Mouse (Mus musculus) layer of hippocampus, adult 8-10 months (tissue): ENCODE results near the gene Pmfbp1. TPM values are rescaled to one million over a fixed set of nuclear protein-coding genes. Genes with fewer than 3 reads are reported as not detected.

Experiments used
- DNase-seq, 2 experiments: peaks; one replicate each; pipeline ENCODE4 v3.0.0; 2022; ENCODE audit warnings: low spot score in 2 of 2
- total RNA-seq, 4 experiments: library from RNA; stranded (reverse); gene quantifications; 2 replicates each; pipeline ENCODE4 v1.2.4; 2022

The Pmfbp1 gene
- total RNA-seq, 4 experiments from 2014 or later = 0.20 to 0.45 TPM; not detected in 2

DNA sequence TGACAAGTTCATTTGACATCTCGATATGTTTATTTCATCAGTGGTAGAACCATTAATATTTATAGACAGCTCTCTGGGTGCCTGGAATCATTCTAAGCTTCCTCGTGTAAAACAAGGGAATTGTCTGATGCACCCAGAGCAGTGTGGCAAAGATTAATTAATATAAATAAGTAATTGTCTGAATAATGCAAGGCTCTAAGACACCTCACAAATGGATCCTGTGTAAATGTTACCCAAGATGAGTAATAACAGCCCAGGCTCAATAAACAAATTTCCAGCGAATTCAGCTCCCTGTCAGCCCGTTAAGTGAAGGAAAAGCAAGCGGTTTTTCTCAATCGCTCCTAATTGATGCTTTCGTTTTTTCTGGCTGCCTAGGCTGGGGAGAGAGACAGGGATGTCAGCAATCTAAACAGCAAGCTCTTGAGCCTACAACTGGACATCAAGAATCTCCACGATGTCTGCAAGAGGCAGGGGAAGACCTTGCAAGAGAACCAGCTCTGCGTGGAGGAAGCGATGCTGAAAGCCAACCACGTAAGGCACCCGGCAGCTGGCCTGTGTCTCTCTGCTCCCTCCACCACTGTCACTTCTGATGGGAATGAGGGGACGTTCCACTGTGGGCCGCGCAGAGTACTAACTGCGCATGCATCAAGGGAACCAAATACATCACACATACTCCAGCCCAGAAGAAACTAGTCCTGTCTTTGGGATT lies 5.3 kb downstream of the Pmfbp1 start:
- DNase-seq = no peak

DNA sequence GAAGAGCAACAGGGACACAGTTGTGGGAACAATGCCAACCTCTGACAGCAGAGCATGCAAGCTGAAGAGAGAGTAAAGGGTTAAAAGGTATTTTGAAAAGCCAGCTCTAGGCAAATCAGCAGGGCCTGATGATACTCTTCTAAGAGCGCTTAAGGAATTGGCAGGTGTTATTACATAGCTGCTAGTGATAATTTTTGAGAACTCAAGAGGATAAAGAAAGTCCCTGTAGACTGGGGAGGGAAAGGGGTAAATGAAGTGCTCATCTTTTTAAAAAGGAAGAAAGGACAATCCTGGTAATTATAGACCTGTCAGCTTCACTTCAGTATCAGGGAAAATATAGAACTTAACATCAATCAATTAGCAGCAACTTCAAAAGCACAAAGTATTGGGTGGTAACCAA lies 9.7 kb downstream of the Pmfbp1 start:
- DNase-seq = no peak

DNA sequence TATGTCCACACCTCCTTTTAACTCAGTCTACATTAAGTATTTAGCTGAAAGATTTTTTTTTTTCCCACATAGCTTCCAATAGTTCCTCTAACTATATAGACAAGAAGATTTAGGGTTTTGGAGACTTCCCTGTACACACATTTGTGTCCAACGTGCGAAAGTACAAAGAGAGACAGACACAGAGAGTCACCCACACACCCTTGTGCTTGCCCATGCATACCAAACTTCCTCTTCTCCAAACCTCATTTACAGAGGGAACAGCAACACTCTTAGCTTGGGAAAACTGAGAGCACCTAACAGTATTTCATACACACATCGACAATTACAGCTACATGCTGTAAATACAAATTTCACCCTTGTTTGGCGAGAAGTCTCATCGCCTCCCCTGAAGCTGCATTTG lies 11.7 kb downstream of the Pmfbp1 start:
- no peak for DNase-seq

DNA sequence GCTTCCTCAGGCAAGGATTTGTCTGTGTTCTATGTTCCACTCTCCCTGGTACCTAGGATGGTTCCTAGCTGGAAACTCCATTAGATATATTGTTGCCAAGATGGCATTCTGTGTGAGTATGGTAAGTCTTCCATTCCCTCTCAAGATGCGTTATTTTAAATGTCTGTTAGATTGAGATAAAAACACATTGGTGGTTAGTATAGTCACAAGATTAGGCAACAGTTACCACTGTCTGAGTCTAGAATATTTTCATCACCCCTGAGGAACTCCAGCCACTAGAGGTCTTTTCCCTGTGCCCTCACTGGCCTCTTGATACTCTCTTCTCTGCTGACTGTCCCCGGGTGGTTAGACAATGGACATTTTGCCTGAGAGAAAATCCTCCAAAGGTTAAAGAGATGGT lies 30.2 kb downstream of the Pmfbp1 start:
- DNase-seq = no peak

DNA sequence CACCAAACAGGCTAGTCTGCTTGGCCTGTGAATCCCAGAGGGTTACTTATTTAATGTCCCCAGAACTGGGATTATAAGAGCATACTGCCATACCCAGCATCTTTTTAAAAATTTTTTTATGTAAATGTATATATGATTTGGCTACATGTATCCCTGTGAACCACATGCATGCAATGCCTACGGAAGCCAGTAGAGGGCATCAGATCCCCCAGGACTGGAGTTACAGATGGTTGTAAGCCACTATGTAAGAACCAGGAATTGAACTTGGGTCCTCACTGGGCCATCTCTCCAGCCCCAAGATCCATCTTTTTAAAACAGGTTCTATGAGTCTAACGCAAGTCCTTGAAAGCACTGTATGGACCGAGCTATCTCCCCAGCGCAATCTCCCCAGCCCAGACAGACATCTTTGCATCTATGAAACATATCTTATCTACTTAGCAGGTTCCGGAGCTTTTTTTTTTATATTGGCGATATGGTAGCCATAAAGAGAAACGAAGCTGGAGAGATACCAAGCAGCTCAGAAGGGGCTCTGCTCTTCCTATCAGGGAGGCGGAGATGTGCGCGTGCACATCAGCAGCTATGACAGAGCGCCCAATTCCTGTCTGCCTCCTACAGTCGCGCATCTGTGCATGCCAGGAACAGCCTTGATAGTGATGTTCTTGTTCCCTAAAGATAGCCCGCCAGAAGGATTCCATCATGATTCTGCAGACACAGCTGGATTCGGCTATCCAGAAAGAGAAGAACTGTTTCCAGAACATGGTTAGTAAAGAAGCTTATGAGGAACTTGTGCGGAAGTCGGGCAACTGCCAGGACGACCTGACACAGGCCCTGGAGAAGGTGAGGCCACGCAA lies 41.5 kb downstream of the Pmfbp1 start:
- DNase-seq = peak in 1 of 2 experiments; percentile 19

DNA sequence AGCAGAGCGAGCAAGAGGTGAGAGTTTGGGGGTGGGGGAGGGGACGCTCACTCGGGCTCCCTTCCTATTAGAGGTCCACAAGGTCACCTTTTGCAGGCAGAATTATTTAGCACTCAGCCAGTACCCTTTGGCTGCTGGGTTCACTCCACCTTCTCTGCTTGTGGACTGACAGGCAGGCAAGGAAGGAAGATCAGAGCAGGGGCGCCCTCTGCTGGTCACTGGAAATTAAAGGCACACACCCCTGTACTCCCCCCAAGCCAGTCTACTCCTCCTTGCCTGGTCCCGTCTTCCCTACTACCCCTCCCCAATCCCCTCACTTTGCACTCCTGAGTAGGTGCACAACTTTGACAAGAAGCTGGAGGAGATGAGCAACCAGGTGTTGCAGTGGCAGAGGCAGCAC lies 42.9 kb downstream of the Pmfbp1 start:
- DNase-seq = peak; percentile 58 to 85

DNA sequence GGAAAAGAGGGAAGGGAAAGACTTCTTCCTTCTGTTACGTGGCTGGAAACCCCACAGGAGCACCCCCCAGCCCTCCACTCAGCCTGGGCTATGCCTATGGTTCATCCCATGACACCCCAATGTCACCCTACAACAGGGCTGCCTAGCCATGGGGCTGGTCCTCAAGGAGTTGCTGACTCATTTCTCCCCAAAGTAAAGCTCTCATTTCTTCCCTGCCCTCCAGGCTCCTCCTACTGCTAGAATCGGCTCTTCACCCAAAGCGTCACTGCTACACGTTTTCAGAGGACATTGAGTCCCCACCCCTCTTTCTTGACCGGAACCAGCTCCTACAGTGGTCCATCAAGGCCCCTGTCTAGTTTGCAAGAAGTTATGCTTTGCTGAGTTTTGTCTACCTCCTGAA lies 48.3 kb downstream of the Pmfbp1 start:
- DNase-seq = no peak

DNA sequence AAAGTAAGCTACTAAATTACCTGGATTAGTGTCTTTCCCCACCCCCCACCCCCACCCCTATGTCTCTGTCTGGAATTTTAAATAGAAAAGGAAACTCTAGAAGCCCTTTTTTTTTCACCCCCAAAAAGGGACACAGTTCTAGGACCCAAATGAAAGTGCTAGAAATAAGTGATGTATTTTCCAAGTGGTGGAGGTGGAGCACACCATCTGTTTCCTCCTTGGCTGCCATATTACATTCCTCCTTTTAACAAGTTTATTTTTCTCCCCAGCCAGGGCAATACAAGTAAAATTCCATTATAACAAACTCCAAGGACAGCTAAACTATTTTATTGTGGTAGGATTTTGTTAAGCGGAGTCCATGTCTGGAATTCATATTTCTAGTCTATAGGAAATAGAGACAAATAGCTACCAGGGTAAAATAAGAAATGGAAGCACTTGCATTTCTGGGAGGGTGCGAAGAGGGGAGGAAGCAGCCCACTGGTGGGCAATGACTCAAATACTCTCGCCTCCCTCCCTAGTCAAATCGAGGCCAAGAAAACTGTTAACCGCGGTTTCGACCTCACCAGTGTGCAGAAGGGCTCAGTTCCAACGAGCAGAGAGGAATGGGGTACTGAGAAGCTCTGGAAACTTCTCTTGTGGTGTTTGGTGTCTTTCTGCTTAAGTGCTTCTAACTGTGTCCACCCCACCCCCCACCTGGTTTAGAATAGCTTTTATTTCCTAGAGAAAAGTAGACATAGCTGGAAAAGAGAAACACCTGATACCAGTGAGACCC lies 49.1 kb downstream of the Pmfbp1 start:
- no peak for DNase-seq

DNA sequence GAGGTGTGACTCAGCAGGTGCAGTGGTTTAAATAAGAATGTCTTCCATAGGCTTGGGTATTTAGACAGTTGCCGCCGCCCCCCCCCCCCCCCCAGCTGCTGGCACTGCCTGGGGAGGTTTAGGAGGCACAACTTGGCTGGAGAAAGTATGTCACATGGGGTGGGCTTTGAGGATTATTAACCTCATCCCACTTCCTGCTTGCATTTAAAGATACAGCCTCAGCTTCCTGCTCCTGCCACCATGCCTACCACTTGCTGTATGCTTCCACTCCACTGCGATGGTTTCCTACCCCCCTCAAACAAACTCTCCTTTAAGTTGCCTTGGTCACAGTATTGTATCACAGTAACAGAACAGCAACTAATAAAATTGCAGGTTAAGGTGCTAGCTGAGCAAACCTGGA lies 50.2 kb downstream of the Pmfbp1 start:
- DNase-seq = no peak

DNA sequence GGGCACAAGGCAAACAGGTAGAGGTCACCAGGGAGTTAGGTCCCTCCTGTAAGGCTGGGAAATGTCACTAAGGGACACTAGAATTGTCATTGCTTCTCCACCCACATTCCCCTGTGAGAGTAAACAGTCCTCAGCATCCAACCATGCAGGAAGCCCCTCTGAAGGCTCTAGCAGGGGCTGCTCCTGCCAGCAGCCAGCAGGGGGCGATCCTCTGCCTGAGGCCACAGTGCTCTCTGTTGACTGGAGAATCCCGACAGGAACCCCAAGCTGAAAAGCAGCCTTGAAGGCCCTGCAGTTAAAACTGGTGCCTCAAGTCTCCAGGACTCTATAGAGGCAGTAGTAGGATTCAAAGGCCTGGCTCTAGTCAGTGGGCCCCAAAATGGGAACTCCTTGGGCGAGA lies 57.8 kb downstream of the Pmfbp1 start:
- no peak for DNase-seq

DNA sequence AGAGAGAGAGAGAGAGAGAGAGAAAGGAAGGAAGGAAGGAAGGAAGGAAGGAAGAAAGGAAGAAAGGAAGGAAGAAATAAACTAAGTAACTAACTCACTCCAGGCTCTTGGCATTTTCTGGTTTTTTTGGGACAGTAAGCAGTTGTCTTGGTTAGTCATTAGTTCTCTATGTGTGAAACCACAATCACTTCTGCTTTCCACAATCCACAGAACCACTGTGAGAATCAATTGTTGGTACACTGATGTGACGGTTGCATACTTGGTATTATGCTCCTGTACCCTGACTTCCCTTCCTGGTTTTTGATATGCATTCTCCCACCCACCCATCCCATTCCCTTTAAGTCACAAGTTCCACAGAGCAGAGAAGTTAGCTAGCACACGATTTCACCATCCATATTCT lies 70.1 kb downstream of the Pmfbp1 start:
- no peak for DNase-seq

DNA sequence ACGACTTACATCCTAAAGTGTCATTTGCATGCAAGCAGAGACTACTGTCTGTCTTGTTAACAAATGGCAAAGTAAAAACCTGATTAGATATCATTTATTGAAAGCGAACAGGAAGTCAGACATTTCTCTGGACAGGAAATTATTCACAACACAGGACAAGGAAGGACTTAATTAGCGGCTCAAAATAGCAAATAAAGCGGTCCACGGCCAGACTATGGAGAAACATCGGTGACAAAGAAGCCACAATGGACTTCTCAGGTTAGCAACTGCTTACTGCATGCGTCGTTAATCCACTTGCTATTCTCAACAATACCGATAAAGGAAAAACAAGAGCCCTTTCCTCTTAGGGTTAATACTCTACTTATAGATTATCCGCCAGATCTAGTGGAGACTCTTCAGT lies 70.9 kb downstream of the Pmfbp1 start:
- DNase-seq = no peak

DNA sequence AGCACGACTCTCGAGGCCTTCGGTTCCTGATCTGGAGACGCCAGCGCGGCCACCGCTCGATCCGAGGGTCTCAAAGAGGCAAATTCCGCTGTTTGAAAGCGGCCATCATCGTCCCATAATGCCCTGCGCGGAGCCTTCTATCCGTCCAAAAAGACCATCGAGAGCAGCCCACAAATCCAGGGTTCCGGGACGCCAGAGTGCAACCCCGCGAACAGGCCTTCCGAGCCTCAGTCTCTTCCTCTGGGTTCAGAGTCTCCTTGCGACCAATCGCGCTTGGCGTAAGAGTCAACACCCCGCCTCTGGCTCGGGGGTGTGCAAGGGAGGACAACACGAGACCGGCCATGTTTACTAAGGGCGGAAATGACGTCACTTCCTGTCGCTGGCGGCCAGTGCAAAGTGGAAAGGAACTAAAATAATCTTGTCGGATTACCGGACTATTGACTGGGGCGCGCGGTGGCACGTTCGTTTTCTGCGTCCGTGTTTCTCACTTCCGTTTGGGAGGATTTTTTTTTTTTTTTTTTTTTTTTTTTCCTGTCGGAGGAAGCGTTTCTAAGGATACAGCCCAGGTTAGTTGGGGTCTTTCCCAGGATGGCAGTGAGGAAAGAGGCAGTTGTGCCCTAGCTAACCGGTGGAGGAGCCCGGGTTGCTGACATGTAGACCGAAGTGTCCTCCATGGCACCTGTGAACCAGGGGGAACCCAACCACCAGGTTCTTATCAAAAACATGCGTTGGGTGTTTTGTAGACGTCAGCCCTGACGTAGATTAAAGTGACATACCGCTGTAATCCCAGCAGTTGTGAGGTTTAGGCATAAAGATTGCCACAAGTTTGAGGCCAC lies 71.9 kb downstream of the Pmfbp1 start, which contains the start of the genes Dhx38 and Txnl4b:
Gene Dhx38 (minus strand): TSS at position 364 of the 836 bp plus-strand sequence.
Gene Txnl4b (plus strand): TSS at position 395 of the 836 bp plus-strand sequence.
- DNase-seq = peak; percentile 99

DNA sequence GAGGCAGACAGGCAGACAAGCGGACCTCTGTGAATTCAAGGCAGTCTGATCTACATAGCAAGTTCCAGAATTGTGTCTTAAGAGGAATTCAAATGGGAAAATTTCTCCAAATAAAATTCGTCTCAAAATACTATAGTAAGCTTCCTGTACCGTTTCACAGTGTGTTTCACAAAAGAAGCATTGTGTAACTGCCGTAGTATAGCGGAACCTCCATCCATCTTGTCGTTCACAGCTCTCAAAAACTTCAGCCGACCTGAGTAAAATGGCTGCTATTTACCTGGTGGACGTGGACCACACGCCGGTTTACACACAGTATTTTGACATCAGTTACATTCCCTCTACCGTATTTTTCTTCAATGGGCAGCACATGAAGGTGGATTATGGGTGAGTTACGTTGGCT lies 77.3 kb downstream of the Pmfbp1 start:
- no peak for DNase-seq

DNA sequence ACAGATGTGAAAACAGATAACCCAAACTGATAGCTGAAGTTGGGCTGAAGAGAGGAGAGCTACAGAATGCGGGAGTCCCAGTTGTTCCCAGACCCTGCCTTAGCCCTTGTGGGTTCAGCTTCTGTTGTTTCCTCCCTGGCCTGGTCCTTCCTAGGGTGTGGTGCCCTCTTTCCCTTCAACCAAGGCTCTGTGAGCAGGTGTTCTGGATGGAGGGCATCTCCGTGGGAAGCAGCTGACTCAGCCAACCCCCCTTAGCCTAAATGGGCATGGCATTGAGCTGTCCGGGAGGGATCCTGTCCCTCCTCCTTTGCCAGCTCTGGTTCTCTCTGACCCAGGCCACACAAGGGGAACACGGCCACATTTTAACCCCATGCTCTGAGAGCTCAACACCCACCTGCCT lies 82.5 kb downstream of the Pmfbp1 start:
- no peak for DNase-seq

DNA sequence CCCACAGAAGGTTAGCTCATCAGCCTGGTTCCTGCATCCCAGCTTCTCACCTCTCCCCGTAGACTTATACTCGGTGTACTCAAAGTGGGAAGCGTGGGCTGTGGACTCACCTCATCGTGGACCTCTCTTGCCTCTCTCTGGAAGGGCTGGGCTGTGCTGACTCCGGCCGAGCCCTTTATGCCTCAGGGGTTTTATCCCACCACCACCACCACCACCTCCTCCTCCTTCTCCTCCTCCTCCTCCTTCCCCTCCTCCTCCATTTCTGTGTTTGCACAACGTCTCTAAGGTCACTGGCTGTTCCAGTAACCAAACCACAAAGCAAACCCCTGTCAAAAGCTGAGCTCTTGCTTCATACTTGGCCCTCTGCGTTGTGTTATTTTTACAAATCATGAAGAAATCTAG lies 85.1 kb downstream of the Pmfbp1 start, which contains the start of gene Hp:
Gene Hp (minus strand): TSS at position 273 of the 402 bp plus-strand sequence.
- no peak for DNase-seq

DNA sequence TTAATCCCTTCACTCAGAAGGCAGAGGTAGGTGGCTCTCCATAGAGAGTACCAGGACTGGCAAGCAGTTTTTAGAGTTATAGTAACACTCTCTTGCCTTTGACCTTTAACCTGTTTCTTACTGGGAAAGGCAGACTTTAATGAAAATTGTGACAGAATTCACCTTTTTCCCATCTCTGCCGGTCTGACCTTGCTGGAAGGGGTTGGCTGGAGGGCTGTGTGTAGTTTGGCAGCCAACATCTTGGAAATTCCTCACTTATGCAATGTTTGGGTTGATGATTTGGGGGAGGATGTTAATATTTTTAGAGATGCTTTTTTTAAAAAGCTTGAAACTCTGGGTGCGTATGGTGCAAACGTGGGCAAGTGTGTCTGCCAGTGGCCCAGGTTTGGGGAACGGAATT lies 90.5 kb downstream of the Pmfbp1 start:
- DNase-seq = no peak

DNA sequence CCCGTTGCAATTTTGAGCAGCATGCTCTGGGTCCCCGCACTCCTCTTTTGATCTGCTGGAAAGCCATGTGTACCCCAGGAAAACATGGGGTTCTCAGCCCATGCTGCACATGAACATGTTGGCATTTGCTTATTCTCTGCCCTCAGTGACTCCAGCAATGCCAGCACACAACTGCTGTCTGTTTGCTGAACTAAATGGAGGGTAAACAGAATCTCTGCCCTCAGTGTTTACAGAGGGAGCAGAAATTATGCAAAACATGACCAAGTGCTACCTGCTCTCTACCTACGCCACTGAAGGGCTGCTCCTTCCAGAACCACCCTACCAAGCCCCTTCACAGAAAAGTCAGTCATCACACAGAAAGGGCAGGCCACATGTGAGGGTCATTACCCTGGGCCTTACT lies 91.0 kb downstream of the Pmfbp1 start:
- DNase-seq = no peak

DNA sequence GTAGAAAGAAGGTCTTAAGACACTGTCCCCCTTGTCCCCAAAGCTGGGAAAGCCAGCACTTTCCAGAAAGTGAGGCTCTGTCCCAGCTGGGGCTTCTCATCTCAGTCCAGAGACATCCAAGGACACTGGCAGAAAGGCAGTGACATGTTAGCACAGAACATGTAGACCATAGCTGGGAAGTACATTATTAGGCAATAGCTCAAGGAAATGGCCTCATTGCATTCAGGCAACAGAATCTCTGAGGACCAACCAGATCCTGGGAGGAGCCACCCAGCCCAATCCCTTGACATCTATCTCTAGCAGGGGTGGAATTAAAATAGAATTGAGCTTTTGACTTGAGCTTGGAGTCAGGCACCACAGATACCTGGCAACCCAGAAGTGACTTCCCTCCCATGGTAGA lies 91.8 kb downstream of the Pmfbp1 start:
- no peak for DNase-seq

DNA sequence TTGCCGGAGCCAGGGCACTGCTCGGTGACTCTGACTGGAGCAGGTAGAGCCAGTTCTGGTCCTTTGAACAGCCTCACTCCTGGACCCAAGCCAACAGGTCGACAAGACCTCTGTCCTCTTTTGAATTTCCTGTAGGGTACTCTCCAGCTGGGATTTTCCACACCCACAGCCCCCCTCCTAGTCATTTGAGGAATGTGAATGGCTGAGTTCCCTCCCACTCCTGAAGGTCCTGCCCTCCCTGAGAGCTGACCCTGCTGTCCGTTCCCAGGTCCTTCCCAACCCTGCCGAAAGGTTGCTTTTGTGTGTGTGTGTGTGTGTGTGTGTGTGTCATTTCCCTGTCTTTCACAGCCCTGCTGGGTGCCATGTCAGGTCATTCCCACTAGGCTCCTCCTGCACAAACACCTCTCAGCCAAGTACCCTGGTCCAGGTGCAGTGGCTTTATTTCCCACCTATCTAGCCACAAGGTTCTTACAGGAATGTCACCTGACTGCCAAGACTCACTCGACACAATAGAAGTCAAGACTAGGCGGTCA lies 93.2 kb downstream of the Pmfbp1 start:
- no peak for DNase-seq

DNA sequence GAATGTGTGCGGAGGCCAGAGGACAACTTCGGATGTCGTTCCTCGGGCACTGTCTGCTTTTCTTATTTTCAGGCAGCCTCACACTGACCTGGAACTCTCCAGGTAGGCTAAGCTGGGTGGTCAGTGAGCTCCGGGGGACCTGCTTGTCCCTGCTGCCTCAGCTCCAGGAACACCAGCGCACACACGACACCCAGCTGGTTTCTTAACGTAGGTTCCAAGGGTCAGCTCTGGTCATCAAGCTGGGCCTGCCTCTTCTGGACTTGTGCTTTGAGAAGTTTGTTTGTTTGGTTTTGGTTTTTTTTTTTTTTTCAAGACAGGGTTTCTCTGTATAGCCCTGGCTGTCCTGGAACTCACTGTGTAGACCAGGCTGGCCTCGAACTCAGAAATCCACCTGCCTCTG lies 97.1 kb downstream of the Pmfbp1 start:
- no peak for DNase-seq
